Mouse (Mus musculus) ES-Bruce4 (cell line): Measurements from ENCODE around the gene Kcnk4. TPM values are rescaled to one million over a fixed set of nuclear protein-coding genes. Genes with fewer than 3 reads are reported as not detected.
"Not testable (repeated sequence)": the region's sequence is repeated elsewhere in the genome, so short reads cannot be mapped to it uniquely, and the experiment has no call there.

Experiments
- H3K27ac ChIP-seq: 2 replicates; pipeline ENCODE4 v1.5.1; 2012; ENCODE audit warnings: low read length, inconsistent platforms; ENCODE audit not compliant: insufficient read depth
- H3K27me3 ChIP-seq: 2 replicates; pipeline ENCODE4 v1.6.1; 2012; ENCODE audit warnings: mild to moderate bottlenecking, low read length, inconsistent platforms; ENCODE audit not compliant: control insufficient read depth, poor library complexity, insufficient read depth, severe bottlenecking
- H3K36me3 ChIP-seq: 2 replicates; pipeline ENCODE4 v1.6.1; 2012; ENCODE audit warnings: inconsistent platforms, mild to moderate bottlenecking, low read length, moderate library complexity; ENCODE audit not compliant: control insufficient read depth, poor library complexity, insufficient read depth, severe bottlenecking
- H3K4me1 ChIP-seq: one replicate; pipeline ENCODE4 v1.8.1; 2011; ENCODE audit warnings: low read length; ENCODE audit not compliant: control insufficient read depth, insufficient read depth
- H3K4me3 ChIP-seq: 2 replicates; pipeline ENCODE4 v1.5.1; 2011; ENCODE audit warnings: low read depth, mild to moderate bottlenecking, low read length
- H3K9ac ChIP-seq: 2 replicates; pipeline ENCODE4 v1.6.1; 2012; ENCODE audit warnings: low read depth, mild to moderate bottlenecking, inconsistent platforms; ENCODE audit not compliant: poor library complexity, severe bottlenecking
- H3K9me3 ChIP-seq: replicated peaks from 2 replicates; pipeline ENCODE4 v1.6.1; 2012; ENCODE audit warnings: mild to moderate bottlenecking, low read length, inconsistent platforms; ENCODE audit not compliant: control insufficient read depth, poor library complexity, insufficient read depth, severe bottlenecking
- CTCF ChIP-seq: IDR thresholded peaks from one replicate; pipeline ENCODE4 v1.8.1; 2011; ENCODE audit warnings: low read depth, low read length
- EP300 ChIP-seq: IDR thresholded peaks from 2 replicates; pipeline ENCODE4 v1.6.1; 2011; ENCODE audit warnings: low read depth, low read length; ENCODE audit not compliant: insufficient read depth
- POLR2A ChIP-seq: IDR thresholded peaks from one replicate; pipeline ENCODE4 v1.8.1; 2011; ENCODE audit warnings: low read length; ENCODE audit not compliant: insufficient read depth
- polyA plus RNA-seq: library from polyadenylated mRNA; stranded (reverse); fragments of >200 nt; gene quantifications from 2 replicates; pipeline ENCODE4 v1.2.4, GENCODE M21; 2011; ENCODE audit warnings: low read depth; ENCODE audit not compliant: missing spikeins, insufficient read depth, insufficient read length

The Kcnk4 gene
- polyA plus RNA-seq, 1 experiment, result not detected

DNA sequence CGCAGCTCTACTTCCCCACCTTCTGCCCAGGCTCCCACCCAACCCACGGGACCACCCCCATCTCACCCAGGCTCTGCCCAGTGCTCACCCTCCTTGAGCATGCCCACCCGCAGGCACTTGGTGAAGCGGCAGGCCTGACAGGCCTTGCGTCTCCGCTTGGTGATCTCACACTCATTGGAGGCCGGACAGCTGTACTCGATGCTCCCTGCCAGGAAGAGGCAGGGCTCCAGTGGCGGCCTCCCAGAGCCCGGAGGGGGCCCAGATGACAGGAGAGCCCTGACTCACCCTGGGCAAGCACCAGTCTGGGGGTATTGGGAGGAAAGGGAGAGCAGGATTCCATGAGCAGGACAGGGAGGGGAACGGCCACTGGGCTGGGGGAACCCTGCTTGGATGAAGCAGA lies 20.3 kb downstream of the Kcnk4 start:
- H3K27ac ChIP-seq, result no peak overlapping the region
- H3K9ac ChIP-seq, result no peak overlapping the region
- H3K9me3 ChIP-seq, result no peaks in the 10 kb centered on the region
- H3K27me3 ChIP-seq, result no peaks in the 10 kb centered on the region
- TF ChIP-seq EP300 (no peak), POLR2A (no peak), CTCF (no peak)
- no peaks in the 10 kb centered on the region for H3K4me1 ChIP-seq
- peak overlapping the region; percentile 7; the same call in 1 of the 2 replicates for H3K4me3 ChIP-seq
- H3K36me3 ChIP-seq, result 0 out of 2 replicates have a peak, but pooled peaks cover 8% of the 10 kb centered on the region

GRCm38 (mm10) chr19:6913036-6913435 lies 21.3 kb downstream of the Kcnk4 start:
- Histone ChIP-seq H3K4me1 (no peaks in the 10 kb centered on the region), H3K4me3 (no peak overlapping the region), H3K9ac (no peak overlapping the region), H3K27ac (no peak overlapping the region), H3K9me3 (no peaks in the 10 kb centered on the region), H3K27me3 (no peaks in the 10 kb centered on the region), H3K36me3 (0 out of 2 replicates have a peak, but pooled peaks cover 8% of the 10 kb centered on the region)
- no peak for TF ChIP-seq EP300
- TF ChIP-seq POLR2A, result no peak
- no peak for TF ChIP-seq CTCF

GRCm38 (mm10) chr19:6912205-6912970 lies 21.9 kb downstream of the Kcnk4 start:
- Histone ChIP-seq H3K4me1 (no peaks in the 10 kb centered on the region), H3K36me3 (0 out of 2 replicates have a peak, but pooled peaks cover 8% of the 10 kb centered on the region), H3K9ac (no peak overlapping the region), H3K9me3 (no peaks in the 10 kb centered on the region), H3K27ac (no peak overlapping the region), H3K27me3 (no peaks in the 10 kb centered on the region), H3K4me3 (no peak overlapping the region)
- TF ChIP-seq EP300, result no peak
- TF ChIP-seq POLR2A, result no peak
- TF ChIP-seq CTCF, result no peak

DNA sequence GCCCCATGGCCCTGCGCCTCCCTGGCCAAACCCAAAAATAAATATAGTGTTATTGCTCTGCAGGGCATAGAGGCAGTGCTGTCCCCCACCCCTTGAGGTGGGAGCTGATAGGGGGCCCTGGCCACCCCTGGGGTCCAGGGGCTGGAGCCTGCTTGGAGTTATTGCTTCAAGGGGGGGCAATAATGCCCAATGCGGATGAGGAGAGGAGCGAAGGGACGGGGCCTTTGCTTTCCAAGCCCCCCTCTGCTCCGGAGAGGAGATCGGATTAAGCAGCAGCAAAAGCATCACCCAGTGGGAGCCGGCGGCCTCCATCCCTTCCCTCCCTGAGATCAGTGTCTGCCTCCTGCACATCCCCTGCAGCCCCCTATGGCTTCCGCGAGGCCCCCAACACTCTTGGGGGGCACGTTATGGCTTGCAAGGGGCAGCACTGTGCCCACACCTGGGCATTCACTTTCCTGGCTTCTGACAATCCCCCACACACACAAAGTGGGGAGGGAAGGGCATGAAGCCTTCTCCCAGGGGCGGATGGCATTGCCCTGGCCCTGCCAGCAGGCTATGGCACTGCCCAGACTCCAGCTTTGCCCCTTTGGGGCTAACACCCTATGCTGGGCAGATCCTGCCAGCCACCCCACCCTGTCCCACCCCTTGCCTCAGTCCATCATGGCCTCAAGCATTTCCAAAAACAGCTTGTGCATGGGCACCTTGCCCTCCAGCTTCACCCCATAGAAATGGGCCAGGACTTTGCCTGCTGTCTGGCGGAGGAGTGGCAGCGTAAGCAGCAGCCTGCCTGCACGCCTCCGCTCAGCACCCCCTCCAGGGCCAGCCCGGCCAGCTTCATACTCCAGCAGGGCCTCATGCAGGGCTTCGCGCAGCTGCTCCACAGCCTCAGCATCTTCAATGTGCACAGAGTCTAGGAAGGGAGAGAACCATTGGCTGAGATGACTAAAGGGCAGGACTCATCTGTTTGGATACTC lies 22.9 kb downstream of the Kcnk4 start:
- no peaks in the 10 kb centered on the region for H3K4me1 ChIP-seq
- TF ChIP-seq EP300 (no peak), POLR2A (no peak), CTCF (no peak)
- no peaks in the 10 kb centered on the region for H3K9me3 ChIP-seq
- H3K27me3 ChIP-seq, result no peaks in the 10 kb centered on the region
- peaks cover 13% of the 10 kb centered on the region; the same call in 1 of the 2 replicates for H3K36me3 ChIP-seq
- H3K9ac ChIP-seq, result 0 out of 2 replicates have a peak overlapping the region, but pooled peaks have one; percentile 28
- no peak overlapping the region for H3K4me3 ChIP-seq
- no peak overlapping the region for H3K27ac ChIP-seq

GRCm38 (mm10) chr19:6910306-6910705 lies 24.0 kb downstream of the Kcnk4 start:
- H3K27me3 ChIP-seq, H3K27ac ChIP-seq, H3K4me1 ChIP-seq, H3K9me3 ChIP-seq: not testable (repeated sequence)
- H3K36me3 ChIP-seq, result peaks cover 15% of the 10 kb centered on the region; the same call in 1 of the 2 replicates
- peak overlapping the region; percentile 78 for H3K4me3 ChIP-seq
- H3K9ac ChIP-seq, result peak overlapping the region; percentile 26
